Mouse (Mus musculus) midbrain, embryonic 16.5 days (tissue): ENCODE results near the gene Abcd3. TPM values are rescaled to one million over a fixed set of nuclear protein-coding genes. Genes with fewer than 3 reads are reported as not detected.

Experiments
- ATAC-seq: fragments of 200-750 bp; cut with Nextera tagmentation; 2 replicates; pipeline ENCODE4 v1.8.0; 2017; ENCODE audit warnings: moderate TSS enrichment
- H3K27ac ChIP-seq: fragments of 300-500 bp; sonication (generic); 2 replicates; pipeline ENCODE4 v1.5.1; 2014; ENCODE audit warnings: mild to moderate bottlenecking, low read length, mixed read lengths
- H3K27me3 ChIP-seq: fragments of 300-500 bp; sonication (generic); 2 replicates; pipeline ENCODE4 v1.6.1; 2014; ENCODE audit warnings: low read depth, low read length, mixed read lengths; ENCODE audit not compliant: control insufficient read depth, insufficient read depth
- H3K36me3 ChIP-seq: fragments of 300-500 bp; sonication (generic); 2 replicates; pipeline ENCODE4 v1.6.1; 2014; ENCODE audit warnings: mild to moderate bottlenecking, low read length, moderate library complexity, mixed read lengths; ENCODE audit not compliant: control insufficient read depth, insufficient read depth
- H3K4me1 ChIP-seq: fragments of 300-500 bp; sonication (generic); 2 replicates; pipeline ENCODE4 v1.6.1; 2014; ENCODE audit warnings: mild to moderate bottlenecking, low read length, mixed read lengths; ENCODE audit not compliant: control insufficient read depth, insufficient read depth
- H3K4me2 ChIP-seq: fragments of 300-500 bp; sonication (generic); 2 replicates; pipeline ENCODE4 v1.6.1; 2014; ENCODE audit warnings: mild to moderate bottlenecking, low read length, mixed read lengths
- H3K4me3 ChIP-seq: fragments of 300-500 bp; sonication (generic); 2 replicates; pipeline ENCODE4 v1.5.1; 2014; ENCODE audit warnings: low read depth, mild to moderate bottlenecking, low read length, moderate library complexity, mixed read lengths
- H3K9ac ChIP-seq: fragments of 300-500 bp; sonication (generic); 2 replicates; pipeline ENCODE4 v1.6.1; 2014; ENCODE audit warnings: low read depth, low read length, mixed read lengths
- H3K9me3 ChIP-seq: fragments of 300-500 bp; sonication (generic); replicated peaks from 2 replicates; pipeline ENCODE4 v1.6.1; 2014; ENCODE audit warnings: mild to moderate bottlenecking, low read length, mixed read lengths; ENCODE audit not compliant: control insufficient read depth, poor library complexity, severe bottlenecking
- WGBS: fragments of 180-500 bp; shearing (Covaris S2); extraction: QIAGEN DNeasy Blood & Tissue Kit; methylation state at CpG from one replicate; pipeline ENCODE4 v1.1.7; 2014; 5-methylcytosine and 5-hydroxymethylcytosine counted together
- polyA plus RNA-seq: library from polyadenylated mRNA; unstranded; fragments of >200 nt; fragmentation: Nextera tagmentation; extraction: Ambion mirVana; gene quantifications from 2 replicates; pipeline ENCODE4 v1.2.1, GENCODE M21; 2015

Gene Abcd3
- 74.5 and 78.9 TPM in 2 replicates for polyA plus RNA-seq

DNA sequence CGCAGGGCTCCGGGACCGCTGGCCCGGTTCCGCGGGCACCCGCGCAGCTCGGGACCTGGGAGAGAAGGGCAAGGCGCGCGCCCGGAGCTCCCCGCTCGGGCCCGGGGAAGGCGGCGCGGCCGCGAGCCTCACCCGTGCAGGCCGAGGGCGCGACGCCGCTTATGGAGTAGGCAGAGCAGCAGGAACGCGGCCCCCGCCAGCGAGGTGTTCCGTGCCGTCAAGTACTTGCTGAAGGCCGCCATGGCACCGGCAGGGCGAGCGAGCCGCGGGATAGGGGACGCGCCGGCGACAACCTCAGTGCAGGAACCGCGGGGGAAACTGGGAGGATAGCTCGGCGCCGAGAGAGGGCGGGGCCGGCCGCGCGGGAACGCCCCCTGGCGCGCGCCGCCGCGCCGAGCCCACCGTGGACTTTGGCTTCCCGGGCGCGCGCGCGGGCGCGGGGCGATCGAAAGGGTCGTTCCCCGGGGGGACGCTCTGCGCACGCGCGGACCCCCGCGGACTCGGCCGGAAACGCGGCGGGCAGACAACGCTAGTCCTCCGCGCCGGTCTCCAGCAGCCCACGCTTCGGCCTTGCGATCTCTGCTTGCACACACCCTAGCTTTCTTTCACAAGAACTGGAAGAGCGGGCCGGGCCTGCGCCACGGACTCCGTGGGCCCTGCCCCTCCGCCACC, at the start of gene Abcd3:
Gene Abcd3 (minus strand): TSS at position 426 of the 672 bp plus-strand sequence.
- H3K9ac ChIP-seq, result peak within 1 kb of the TSS; percentile 96

DNA sequence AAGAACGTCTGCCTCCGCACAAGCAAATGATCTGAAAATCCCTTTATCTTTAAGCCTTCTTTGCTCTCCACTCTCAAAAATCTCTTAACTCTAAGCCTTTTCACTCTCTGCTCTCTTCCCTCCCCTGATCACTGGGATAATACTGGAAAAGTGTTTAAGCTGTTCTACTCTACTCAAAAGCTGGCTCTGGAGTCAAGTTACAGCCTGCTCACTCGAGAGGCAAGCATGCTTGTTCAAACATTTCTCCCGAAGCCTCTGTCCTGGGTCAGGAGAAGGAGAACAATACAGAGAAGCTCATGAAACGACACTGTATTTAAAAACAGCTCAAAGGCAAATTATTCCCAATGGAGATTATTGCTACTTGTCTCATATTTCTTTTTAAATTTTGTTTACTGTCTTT, 44.0 kb upstream of the Abcd3 start:
- H3K9me3 ChIP-seq, result no peaks in the 10 kb centered on the region
- no peaks in the 10 kb centered on the region for H3K4me1 ChIP-seq
- no peaks in the 10 kb centered on the region for H3K36me3 ChIP-seq
- 10% methylated on average over 5 of the region's 5 CpGs for WGBS
- H3K9ac ChIP-seq, result no peak overlapping the region
- H3K4me3 ChIP-seq, result no peak overlapping the region
- H3K4me2 ChIP-seq, result 0 out of 2 replicates have a peak overlapping the region, but pooled peaks have one; percentile 8
- no peak for ATAC-seq
- H3K27me3 ChIP-seq, result no peaks in the 10 kb centered on the region; the same call in 1 of the 2 replicates
- no peak overlapping the region for H3K27ac ChIP-seq

More for the DNA sequence above, at the start of gene Abcd3:
- Histone ChIP-seq H3K4me2 (peak within 1 kb of the TSS; percentile 72), H3K36me3 (no peaks in the 10 kb centered on the region), H3K27me3 (no peaks in the 10 kb centered on the region), H3K4me3 (peak within 1 kb of the TSS; percentile 89), H3K4me1 (peaks cover 28% of the 10 kb centered on the region), H3K9me3 (no peaks in the 10 kb centered on the region), H3K27ac (peak within 1 kb of the TSS; percentile 98)
- WGBS, result under 1% methylated on average over 67 of the region's 99 CpGs
- peak; percentile 94 for ATAC-seq

DNA sequence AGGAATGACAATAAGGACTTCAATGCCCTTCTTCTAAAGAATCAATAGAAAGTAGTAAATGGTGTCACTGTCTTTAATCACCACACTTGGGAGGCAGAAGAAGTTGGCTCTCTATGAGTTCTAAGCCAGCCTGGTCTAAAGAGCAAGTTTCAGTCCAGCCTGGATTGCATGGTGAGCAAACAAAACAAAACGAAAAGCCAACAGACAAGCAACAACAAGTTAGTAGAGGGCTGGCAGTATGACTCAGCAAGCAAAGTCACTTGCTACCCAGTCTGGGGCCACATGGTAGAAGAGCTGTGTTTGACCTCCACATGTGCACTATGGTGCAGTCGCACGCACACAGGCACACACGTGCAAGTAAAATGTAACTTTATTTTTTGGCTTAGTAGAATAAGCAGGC, 41.0 kb upstream of the Abcd3 start:
- ATAC-seq, result no peak
- 92% methylated on average over 4 of the region's 4 CpGs for WGBS

DNA sequence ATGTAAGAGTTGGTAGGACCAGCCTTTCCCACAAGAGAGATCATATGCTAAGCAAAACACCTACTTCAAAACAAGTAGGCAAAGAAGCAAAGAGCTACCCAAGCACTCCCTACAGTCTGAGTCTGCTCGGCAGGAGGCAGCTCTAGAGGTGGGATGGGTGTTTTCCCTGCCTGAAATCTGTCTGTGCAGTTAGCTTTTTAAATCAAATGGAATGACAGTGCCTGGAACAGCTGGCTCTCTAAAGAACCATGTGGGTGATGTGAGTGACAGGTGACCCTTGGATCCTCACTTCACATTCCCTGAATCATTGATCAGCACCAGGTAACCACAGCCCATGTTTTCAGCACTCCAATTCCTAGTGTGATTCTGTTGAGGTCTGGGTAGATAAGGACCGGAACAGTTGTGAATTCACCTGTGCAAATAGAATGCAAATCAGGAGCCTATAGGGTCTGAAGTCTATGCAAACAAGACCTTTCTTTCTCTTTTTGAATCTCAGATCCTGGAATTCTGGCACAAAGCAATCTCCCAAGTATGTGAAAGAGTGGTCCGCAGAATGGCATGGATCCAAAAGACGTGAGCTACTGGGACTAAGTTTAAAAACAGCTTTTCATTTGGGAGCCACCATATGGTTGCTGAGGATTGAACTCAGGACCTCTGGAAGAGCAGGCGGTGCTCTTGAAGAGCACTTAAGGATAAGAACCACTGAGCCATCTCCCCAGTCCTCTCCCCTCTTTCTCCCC, 38.8 kb upstream of the Abcd3 start:
- Histone ChIP-seq H3K36me3 (no peaks in the 10 kb centered on the region), H3K9me3 (no peaks in the 10 kb centered on the region), H3K27me3 (no peaks in the 10 kb centered on the region), H3K9ac (no peak overlapping the region), H3K27ac (no peak overlapping the region), H3K4me3 (no peak overlapping the region), H3K4me2 (no peak overlapping the region), H3K4me1 (no peaks in the 10 kb centered on the region)
- WGBS, result 70% methylated on average over 5 of the region's 5 CpGs
- no peak for ATAC-seq

More for the DNA sequence above, 41.0 kb upstream of the Abcd3 start:
- no peak overlapping the region for H3K9ac ChIP-seq
- H3K4me3 ChIP-seq, result no peak overlapping the region
- no peak overlapping the region for H3K4me2 ChIP-seq
- no peaks in the 10 kb centered on the region for H3K36me3 ChIP-seq
- H3K27me3 ChIP-seq, result no peaks in the 10 kb centered on the region
- H3K9me3 ChIP-seq, result no peaks in the 10 kb centered on the region
- no peak overlapping the region for H3K27ac ChIP-seq
- H3K4me1 ChIP-seq, result no peaks in the 10 kb centered on the region

DNA sequence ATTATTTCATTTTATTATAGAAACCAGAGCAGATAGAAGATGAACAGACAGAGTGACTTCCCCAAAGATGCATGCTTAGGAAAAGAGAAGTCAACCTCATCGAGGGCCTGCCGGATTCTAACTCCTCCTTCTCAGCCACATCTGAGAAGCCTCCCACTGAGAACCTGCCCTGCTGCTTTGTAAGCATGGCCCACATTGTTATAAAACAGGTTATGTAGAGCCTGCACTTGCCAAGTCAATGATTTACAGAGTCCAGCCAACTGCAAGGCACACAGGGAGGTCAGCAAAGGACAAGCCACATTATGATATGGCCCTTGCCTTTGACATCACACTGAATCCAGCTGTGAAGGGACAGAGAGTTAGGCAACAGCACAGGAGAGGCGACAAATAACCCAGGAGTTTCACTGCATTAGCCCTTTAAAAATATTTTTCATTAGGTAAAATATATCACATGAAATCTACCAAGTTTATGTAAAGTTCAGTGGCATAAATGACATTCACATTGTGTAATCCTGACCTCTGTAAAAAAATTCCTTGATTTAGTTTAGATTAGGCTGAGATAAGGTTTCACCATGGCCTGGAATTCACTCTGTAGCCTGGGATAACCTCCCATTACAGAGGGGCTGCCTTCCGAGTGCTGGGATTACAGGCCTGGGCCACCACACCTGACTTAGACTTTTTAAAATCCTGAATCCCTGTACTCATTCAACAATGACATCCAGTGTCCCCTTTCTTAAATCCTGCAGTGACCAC, 37.1 kb upstream of the Abcd3 start:
- WGBS, result 49% methylated on average over 4 of the region's 4 CpGs
- no peak for ATAC-seq
- no peak overlapping the region for H3K9ac ChIP-seq
- no peak overlapping the region for H3K27ac ChIP-seq
- no peaks in the 10 kb centered on the region for H3K4me1 ChIP-seq
- no peak overlapping the region for H3K4me3 ChIP-seq
- no peaks in the 10 kb centered on the region for H3K36me3 ChIP-seq
- no peak overlapping the region for H3K4me2 ChIP-seq
- H3K9me3 ChIP-seq, result no peaks in the 10 kb centered on the region
- H3K27me3 ChIP-seq, result no peaks in the 10 kb centered on the region

DNA sequence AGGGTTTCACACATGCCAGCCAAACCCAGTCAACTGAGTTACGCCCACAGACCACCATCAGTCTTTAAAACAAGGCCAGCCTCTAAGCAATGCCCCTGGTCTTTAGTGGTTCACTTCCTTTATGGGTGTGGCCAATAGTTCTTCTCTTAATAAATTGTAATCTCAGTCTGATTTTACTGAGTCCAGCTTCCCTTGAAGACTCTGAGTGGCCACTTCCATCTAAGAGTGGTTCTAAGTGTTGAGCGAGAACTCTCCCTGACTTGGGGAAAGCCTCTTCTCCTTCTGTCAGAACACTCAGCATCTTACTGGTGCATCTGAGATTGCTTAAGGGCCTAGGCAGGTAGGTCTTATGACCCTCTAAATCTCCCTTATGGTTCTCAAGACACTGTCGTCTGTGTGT, 35.9 kb upstream of the Abcd3 start:
- 96% methylated on average over 3 of the region's 3 CpGs for WGBS
- Histone ChIP-seq H3K4me1 (no peaks in the 10 kb centered on the region), H3K9me3 (no peaks in the 10 kb centered on the region), H3K36me3 (no peaks in the 10 kb centered on the region), H3K27ac (no peak overlapping the region), H3K27me3 (no peaks in the 10 kb centered on the region), H3K9ac (no peak overlapping the region), H3K4me2 (no peak overlapping the region), H3K4me3 (no peak overlapping the region)
- ATAC-seq, result no peak

DNA sequence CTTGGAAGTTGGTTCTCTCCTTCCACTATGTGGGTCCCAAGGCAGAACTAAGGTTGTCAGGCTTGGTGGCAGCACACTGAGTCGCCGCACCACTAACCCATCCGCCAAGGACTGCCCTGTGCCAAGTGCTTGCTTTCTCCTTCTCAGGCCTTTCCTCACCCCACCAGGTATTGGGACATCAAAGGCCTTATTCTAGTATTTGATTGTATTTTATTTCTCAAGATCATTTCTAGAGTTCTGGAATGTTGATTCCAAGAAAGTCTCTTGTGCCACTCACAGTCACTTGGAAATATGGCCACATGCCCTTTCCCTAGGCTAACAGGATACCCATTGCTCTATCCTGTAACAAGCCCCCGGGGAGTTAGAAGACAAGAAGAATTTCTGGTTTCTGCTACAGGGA, 35.3 kb upstream of the Abcd3 start:
- WGBS, result 98% methylated on average over 4 of the region's 4 CpGs
- H3K9ac ChIP-seq, result no peak overlapping the region
- no peak overlapping the region for H3K27ac ChIP-seq
- H3K4me1 ChIP-seq, result no peaks in the 10 kb centered on the region
- H3K36me3 ChIP-seq, result no peaks in the 10 kb centered on the region
- no peak for ATAC-seq
- no peak overlapping the region for H3K4me2 ChIP-seq
- no peaks in the 10 kb centered on the region for H3K27me3 ChIP-seq
- no peak overlapping the region for H3K4me3 ChIP-seq
- no peaks in the 10 kb centered on the region for H3K9me3 ChIP-seq

DNA sequence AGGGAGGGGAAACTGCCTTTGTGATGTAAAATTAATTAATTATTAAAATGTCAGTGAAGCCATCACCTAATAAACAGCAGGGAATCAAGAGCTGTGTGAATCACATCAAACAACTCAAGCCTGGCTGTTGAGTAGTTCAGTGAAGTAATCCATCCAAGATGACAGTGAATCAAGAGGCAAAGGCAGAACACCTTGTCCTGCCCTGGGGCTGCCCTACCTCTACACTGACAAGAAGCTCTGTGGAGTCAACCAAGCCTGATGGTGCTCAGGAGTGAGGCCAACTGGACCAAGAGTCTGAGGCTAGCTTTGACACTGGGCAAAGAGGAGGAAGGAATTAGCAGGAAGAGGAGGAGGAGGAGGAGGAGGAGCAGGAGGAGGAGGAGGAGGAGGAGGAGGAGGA, 32.2 kb upstream of the Abcd3 start:
- H3K27me3 ChIP-seq, result no peaks in the 10 kb centered on the region
- H3K9me3 ChIP-seq, result no peaks in the 10 kb centered on the region
- H3K36me3 ChIP-seq, result no peaks in the 10 kb centered on the region
- no peak for ATAC-seq
- no peak overlapping the region for H3K27ac ChIP-seq
- no peak overlapping the region for H3K4me2 ChIP-seq
- no peak overlapping the region for H3K4me3 ChIP-seq
- no peaks in the 10 kb centered on the region for H3K4me1 ChIP-seq
- no peak overlapping the region for H3K9ac ChIP-seq

DNA sequence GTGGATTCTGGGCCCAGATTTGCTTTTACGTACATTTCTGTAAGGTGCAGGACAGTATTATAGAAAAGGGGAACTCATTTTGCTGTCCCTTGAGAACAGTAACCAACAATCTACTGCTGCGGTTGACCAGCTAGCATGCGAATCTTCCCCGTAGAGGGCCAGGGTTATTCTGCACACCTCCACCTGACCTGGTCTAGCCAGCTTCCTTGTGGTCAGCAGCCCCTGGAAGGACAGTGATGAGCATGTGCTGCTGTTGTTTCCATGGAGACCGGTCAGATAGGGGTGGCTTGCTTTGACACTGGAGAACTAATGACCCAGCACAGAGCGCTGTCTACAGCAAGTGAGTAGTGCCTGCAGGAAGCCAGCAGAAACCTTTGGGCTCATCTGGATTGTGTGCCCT, 29.6 kb upstream of the Abcd3 start:
- H3K4me3 ChIP-seq, result no peak overlapping the region
- no peaks in the 10 kb centered on the region for H3K36me3 ChIP-seq
- no peak overlapping the region for H3K9ac ChIP-seq
- H3K27me3 ChIP-seq, result no peaks in the 10 kb centered on the region
- no peak overlapping the region for H3K4me2 ChIP-seq
- no peak overlapping the region for H3K27ac ChIP-seq
- ATAC-seq, result no peak
- no peaks in the 10 kb centered on the region for H3K4me1 ChIP-seq
- WGBS, result 92% methylated on average over 6 of the region's 6 CpGs
- no peaks in the 10 kb centered on the region for H3K9me3 ChIP-seq
